Mouse (Mus musculus) intestine, embryonic 15.5 days (tissue): Measurements from ENCODE around the gene Fchsd2. TPM values are rescaled to one million over a fixed set of nuclear protein-coding genes. Genes with fewer than 3 reads are reported as not detected.
A peak's percentile ranks its signal among the peaks of the same experiment; 100 is the strongest.

Experiments used
- ATAC-seq: fragments of 200-750 bp; cut with Nextera tagmentation; 2 replicates; pipeline ENCODE4 v1.8.0; 2017; ENCODE audit warnings: moderate TSS enrichment, moderate library complexity
- H3K27ac ChIP-seq: fragments of 300-500 bp; sonication (generic); 2 replicates; pipeline ENCODE4 v1.5.1; 2015; ENCODE audit warnings: mild to moderate bottlenecking, inconsistent platforms
- H3K27me3 ChIP-seq: fragments of 300-500 bp; sonication (generic); replicated peaks from 2 replicates; pipeline ENCODE4 v1.6.1; 2015; ENCODE audit warnings: inconsistent platforms
- H3K36me3 ChIP-seq: fragments of 300-500 bp; sonication (generic); 2 replicates; pipeline ENCODE4 v1.6.1; 2015; ENCODE audit warnings: inconsistent platforms
- H3K4me1 ChIP-seq: fragments of 300-500 bp; sonication (generic); replicated peaks from 2 replicates; pipeline ENCODE4 v1.6.1; 2015; ENCODE audit warnings: inconsistent platforms
- H3K4me2 ChIP-seq: fragments of 300-500 bp; sonication (generic); replicated peaks from 2 replicates; pipeline ENCODE4 v1.6.1; 2015; ENCODE audit warnings: mild to moderate bottlenecking, inconsistent platforms
- H3K4me3 ChIP-seq: fragments of 300-500 bp; sonication (generic); replicated peaks from 2 replicates; pipeline ENCODE4 v1.5.1; 2015; ENCODE audit warnings: inconsistent platforms
- H3K9ac ChIP-seq: fragments of 300-500 bp; sonication (generic); 2 replicates; pipeline ENCODE4 v1.6.1; 2015; ENCODE audit warnings: inconsistent platforms
- H3K9me3 ChIP-seq: fragments of 300-500 bp; sonication (generic); 2 replicates; pipeline ENCODE4 v1.6.1; 2016; ENCODE audit warnings: inconsistent platforms
- WGBS: fragments of 180-500 bp; shearing (Covaris S2); methylation state at CpG from one replicate; pipeline ENCODE4 v1.1.7; 2015; 5-methylcytosine and 5-hydroxymethylcytosine counted together
- polyA plus RNA-seq: library from polyadenylated mRNA; unstranded; fragments of >200 nt; fragmentation: Nextera tagmentation; extraction: Ambion mirVana; gene quantifications from 2 replicates; pipeline ENCODE4 v1.2.1, GENCODE M21; 2015

Gene Fchsd2
- 20.3 and 21.0 TPM in 2 replicates for polyA plus RNA-seq

DNA sequence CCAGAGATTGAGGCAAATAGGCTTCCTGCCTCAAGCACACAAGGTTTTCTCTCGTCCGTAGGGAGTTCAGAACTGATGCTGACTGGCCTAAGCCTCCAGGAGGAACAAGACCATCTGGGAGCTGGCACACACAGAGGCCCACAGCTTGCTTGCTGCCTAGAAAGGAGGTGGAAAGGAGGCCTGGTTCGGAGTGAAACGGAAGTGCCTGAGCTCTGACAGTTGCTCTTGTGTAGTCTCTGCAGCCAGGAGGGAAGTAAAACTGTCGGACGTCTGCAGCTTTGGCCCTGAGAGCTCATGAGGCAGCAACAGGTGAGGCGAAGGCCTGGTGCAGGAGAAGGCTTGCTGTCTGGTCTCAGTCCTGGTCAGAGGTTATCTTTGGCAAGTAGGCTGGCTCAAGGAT is at the start of gene Fchsd2:
Gene Fchsd2, plus strand, starts transcription at position 246 of the 400 bp plus-strand sequence.
- Histone ChIP-seq H3K36me3 (no peaks in the 10 kb centered on the region), H3K4me2 (no peak within 1 kb of the TSS), H3K27ac (no peak within 1 kb of the TSS), H3K9me3 (no peaks in the 10 kb centered on the region), H3K4me1 (0 out of 2 replicates have a peak, but pooled peaks cover 11% of the 10 kb centered on the region), H3K4me3 (no peak within 1 kb of the TSS), H3K27me3 (no peaks in the 10 kb centered on the region), H3K9ac (no peak within 1 kb of the TSS)
- ATAC-seq: no peak
- 61% methylated on average over 7 of the region's 7 CpGs for WGBS

DNA sequence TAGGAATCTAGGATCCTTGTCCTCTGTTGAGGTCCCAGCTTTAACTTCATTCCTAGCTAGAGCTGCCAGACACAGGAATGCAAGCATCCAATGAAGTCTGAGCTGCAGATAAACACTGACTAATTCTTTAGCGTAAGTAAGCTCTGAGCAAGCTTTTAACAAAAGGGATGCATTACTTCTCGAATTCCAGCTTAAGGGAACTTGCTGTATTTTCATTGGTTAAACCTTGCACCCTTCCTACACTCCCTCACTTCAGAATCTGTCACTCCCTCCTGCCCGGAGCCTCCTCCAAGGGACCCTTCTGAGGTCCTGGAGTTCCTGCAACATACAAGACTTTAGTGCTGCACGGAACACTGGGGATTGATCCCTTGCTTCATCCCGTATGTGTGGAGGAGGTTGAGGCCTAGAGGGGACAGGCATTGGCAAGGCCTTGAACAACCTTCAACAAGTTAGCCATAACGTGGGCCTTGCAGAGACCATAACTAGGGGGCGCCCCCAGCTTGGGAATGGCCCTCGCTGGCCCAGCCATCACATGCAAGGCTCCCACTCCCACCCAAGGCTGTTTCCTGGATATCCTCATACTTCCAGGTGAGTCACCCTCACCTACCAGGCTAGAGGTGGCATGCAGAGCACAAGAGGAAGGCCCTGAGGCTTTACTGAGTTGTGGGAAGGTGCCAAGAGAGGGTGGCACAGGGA is 48.7 kb upstream of the Fchsd2 start:
- Histone ChIP-seq H3K4me2 (no peak overlapping the region), H3K9ac (no peak overlapping the region), H3K36me3 (no peaks in the 10 kb centered on the region), H3K4me1 (peaks cover 16% of the 10 kb centered on the region), H3K27me3 (no peaks in the 10 kb centered on the region), H3K9me3 (no peaks in the 10 kb centered on the region), H3K4me3 (no peak overlapping the region), H3K27ac (no peak overlapping the region)
- WGBS: 56% methylated on average over 8 of the region's 8 CpGs
- ATAC-seq: no peak

DNA sequence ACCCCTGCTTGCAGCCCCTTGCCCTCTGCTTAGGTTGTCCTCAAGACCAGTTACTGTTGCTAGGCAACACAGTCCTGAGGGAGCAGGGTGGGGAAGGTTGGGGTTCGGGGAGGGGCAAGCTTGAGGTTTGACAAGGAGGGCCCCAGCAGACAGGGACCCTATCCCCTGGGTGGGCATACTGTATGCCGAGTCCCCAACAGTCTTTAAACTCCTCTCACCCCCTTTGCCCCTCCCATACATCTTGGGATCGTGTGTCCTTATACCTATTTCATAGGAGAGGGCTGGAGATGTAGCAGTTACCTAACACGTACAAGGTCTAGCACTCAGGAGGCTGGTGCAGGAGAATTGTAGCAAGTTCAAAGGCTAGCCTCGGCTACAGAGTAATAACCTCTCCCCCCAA is 44.4 kb upstream of the Fchsd2 start:
- WGBS: 65% methylated on average over 5 of the region's 5 CpGs
- peaks cover 10% of the 10 kb centered on the region for H3K4me1 ChIP-seq
- no peak overlapping the region for H3K4me2 ChIP-seq
- H3K9ac ChIP-seq: no peak overlapping the region
- no peaks in the 10 kb centered on the region for H3K9me3 ChIP-seq
- no peak for ATAC-seq
- H3K27ac ChIP-seq: no peak overlapping the region
- no peak overlapping the region for H3K4me3 ChIP-seq
- H3K36me3 ChIP-seq: no peaks in the 10 kb centered on the region
- H3K27me3 ChIP-seq: no peaks in the 10 kb centered on the region

- H3K27ac ChIP-seq: no peak overlapping the region
- no peak overlapping the region for H3K4me2 ChIP-seq
- ATAC-seq: no peak
- WGBS: 76% methylated on average over 7 of the region's 7 CpGs
- H3K36me3 ChIP-seq: no peaks in the 10 kb centered on the region
- peaks cover 10% of the 10 kb centered on the region; the same call in 1 of the 2 replicates for H3K4me1 ChIP-seq
- no peaks in the 10 kb centered on the region for H3K27me3 ChIP-seq
- no peaks in the 10 kb centered on the region for H3K9me3 ChIP-seq
- no peak overlapping the region for H3K9ac ChIP-seq
- no peak overlapping the region for H3K4me3 ChIP-seq
Measured at GRCm38 (mm10) chr7:101049326-101050087, 43.2 kb upstream of the Fchsd2 start.

GRCm38 (mm10) chr7:101050724-101051550 is 41.7 kb upstream of the Fchsd2 start:
- Histone ChIP-seq H3K4me2 (no peak overlapping the region), H3K4me1 (peaks cover 10% of the 10 kb centered on the region; the same call in 1 of the 2 replicates), H3K9ac (no peak overlapping the region), H3K27ac (no peak overlapping the region), H3K4me3 (no peak overlapping the region), H3K27me3 (no peaks in the 10 kb centered on the region), H3K9me3 (no peaks in the 10 kb centered on the region), H3K36me3 (no peaks in the 10 kb centered on the region)
- peak; percentile 34; the same call in 1 of the 2 replicates for ATAC-seq
- WGBS: 67% methylated on average over 13 of the region's 13 CpGs

DNA sequence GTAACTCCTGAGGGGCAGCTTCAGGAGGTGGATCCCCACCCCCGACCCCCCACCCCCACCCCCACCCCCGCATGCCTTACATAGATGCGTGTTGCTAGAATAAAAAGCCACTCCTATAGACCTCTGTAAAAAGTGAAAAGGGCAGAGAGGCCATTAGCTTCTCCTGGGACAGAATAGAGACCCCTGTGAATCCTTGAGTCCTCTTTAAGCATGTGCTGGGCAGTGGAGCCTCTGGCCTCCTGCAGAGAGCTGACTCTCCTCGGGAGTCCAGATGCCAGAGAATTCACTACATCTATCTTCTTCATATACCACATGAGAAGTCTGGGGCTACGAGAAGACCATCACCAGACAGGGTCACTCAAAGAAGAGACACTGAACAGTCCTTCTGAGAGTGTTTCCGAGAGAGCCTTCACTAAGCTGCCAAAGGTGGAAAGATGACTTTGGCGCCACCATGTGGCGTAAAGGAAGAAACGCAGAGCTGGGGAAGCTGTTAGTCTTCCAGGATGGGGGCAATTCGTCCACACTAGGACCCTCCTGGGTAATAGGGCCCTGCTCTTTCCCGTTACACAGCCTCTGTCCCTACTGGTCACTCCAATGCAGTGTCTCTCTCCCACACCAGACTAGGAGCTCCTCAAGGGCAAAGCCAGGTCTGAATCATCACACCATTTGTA is 41.0 kb upstream of the Fchsd2 start:
- Histone ChIP-seq H3K4me1 (peaks cover 10% of the 10 kb centered on the region; the same call in 1 of the 2 replicates), H3K27ac (no peak overlapping the region), H3K9me3 (no peaks in the 10 kb centered on the region), H3K9ac (no peak overlapping the region), H3K4me2 (no peak overlapping the region), H3K36me3 (no peaks in the 10 kb centered on the region), H3K27me3 (no peaks in the 10 kb centered on the region), H3K4me3 (no peak overlapping the region)
- 19% methylated on average over 11 of the region's 11 CpGs for WGBS
- peak; percentile 72 for ATAC-seq

DNA sequence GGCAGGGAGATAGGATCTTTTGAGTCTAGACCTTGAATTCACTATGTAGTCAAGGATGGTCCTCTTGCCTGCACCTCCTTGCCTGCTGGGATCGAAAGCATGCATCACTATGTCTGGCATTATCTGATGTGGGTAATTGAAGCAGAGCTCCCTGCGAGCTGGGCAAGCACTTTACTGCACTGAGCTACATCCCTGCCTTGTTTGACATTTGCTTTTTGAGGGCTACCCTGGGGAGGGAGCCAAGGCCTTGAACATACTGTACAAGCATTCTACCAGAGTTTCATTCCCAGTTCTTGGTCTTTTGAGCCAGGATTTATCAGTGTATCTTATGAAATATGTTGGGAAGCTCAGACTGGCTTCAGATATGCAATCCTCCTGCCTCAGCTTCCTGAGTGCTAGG is 39.5 kb upstream of the Fchsd2 start:
- 73% methylated on average over 2 of the region's 2 CpGs for WGBS
- H3K4me3 ChIP-seq: no peak overlapping the region
- H3K27me3 ChIP-seq: no peaks in the 10 kb centered on the region
- no peak overlapping the region for H3K9ac ChIP-seq
- peaks cover 10% of the 10 kb centered on the region; the same call in 1 of the 2 replicates for H3K4me1 ChIP-seq
- H3K36me3 ChIP-seq: no peaks in the 10 kb centered on the region
- H3K27ac ChIP-seq: no peak overlapping the region
- ATAC-seq: no peak
- no peak overlapping the region for H3K4me2 ChIP-seq
- H3K9me3 ChIP-seq: no peaks in the 10 kb centered on the region

DNA sequence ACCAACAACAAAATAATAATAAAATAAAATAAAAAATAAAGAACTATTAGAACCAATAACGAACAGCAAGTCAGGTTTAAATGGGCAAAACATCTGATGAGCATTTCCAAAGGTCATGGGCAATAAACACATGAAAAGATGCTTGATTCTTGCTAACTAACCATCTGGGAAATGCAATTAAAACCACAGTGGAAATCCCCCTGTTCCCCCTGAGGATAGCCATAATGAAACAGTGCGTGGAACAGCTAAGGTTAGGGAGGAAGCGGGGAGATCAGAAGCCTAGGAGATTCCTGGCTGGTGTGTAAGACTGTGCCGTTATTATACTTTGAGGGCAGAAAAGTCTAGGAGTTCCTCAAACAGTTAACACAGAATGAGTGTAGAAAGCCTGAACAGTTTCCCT is 35.4 kb upstream of the Fchsd2 start:
- H3K36me3 ChIP-seq: no peaks in the 10 kb centered on the region
- H3K9me3 ChIP-seq: no peaks in the 10 kb centered on the region
- no peak overlapping the region for H3K9ac ChIP-seq
- no peak overlapping the region for H3K4me3 ChIP-seq
- 67% methylated on average over 4 of the region's 4 CpGs for WGBS
- no peaks in the 10 kb centered on the region for H3K27me3 ChIP-seq
- H3K4me2 ChIP-seq: no peak overlapping the region
- ATAC-seq: no peak
- peaks cover 3% of the 10 kb centered on the region for H3K4me1 ChIP-seq
- no peak overlapping the region for H3K27ac ChIP-seq

GRCm38 (mm10) chr7:101059188-101059587 is 33.5 kb upstream of the Fchsd2 start:
- WGBS: 87% methylated on average over 5 of the region's 5 CpGs
- Histone ChIP-seq H3K27me3 (no peaks in the 10 kb centered on the region), H3K4me2 (no peak overlapping the region), H3K9me3 (no peaks in the 10 kb centered on the region), H3K4me3 (no peak overlapping the region), H3K4me1 (peaks cover 5% of the 10 kb centered on the region), H3K36me3 (no peaks in the 10 kb centered on the region), H3K9ac (no peak overlapping the region), H3K27ac (no peak overlapping the region)
- no peak for ATAC-seq

DNA sequence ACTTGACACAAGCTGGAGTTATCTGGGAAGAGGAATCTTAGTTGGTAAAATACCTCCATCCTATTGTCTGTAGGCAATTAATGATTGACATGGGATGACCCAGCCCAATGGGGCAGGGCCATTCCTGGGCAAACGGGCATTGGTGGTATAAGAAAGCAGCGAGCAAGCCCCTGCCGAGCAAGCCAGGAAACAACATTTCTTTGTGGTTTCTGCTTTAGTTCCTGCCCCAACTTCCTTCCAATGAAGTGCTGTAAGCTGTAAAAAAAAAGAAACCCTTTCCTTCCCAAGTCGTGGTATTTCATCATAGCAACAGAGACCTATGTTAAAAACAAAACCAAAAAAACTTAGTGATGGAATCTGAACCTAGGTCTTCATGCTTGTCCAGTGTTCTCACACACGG is 32.2 kb upstream of the Fchsd2 start:
- no peaks in the 10 kb centered on the region for H3K27me3 ChIP-seq
- no peak for ATAC-seq
- no peak overlapping the region for H3K27ac ChIP-seq
- no peaks in the 10 kb centered on the region for H3K36me3 ChIP-seq
- H3K9me3 ChIP-seq: no peaks in the 10 kb centered on the region
- no peak overlapping the region for H3K4me2 ChIP-seq
- H3K4me1 ChIP-seq: peaks cover 8% of the 10 kb centered on the region
- H3K9ac ChIP-seq: no peak overlapping the region
- 61% methylated on average over 5 of the region's 5 CpGs for WGBS
- no peak overlapping the region for H3K4me3 ChIP-seq

- H3K4me2 ChIP-seq: peak overlapping the region; percentile 48
- H3K9me3 ChIP-seq: no peaks in the 10 kb centered on the region
- no peaks in the 10 kb centered on the region for H3K27me3 ChIP-seq
- ATAC-seq: no peak
- no peak overlapping the region for H3K9ac ChIP-seq
- H3K36me3 ChIP-seq: no peaks in the 10 kb centered on the region
- H3K4me3 ChIP-seq: no peak overlapping the region
- peaks cover 10% of the 10 kb centered on the region for H3K4me1 ChIP-seq
- 7% methylated on average over 17 of the region's 17 CpGs for WGBS
- H3K27ac ChIP-seq: no peak overlapping the region
Measured at GRCm38 (mm10) chr7:101061381-101061780, 31.3 kb upstream of the Fchsd2 start.

- no peaks in the 10 kb centered on the region for H3K36me3 ChIP-seq
- H3K4me2 ChIP-seq: no peak overlapping the region
- H3K9me3 ChIP-seq: no peaks in the 10 kb centered on the region
- no peaks in the 10 kb centered on the region for H3K27me3 ChIP-seq
- WGBS: 83% methylated on average over 6 of the region's 6 CpGs
- H3K9ac ChIP-seq: no peak overlapping the region
- no peak for ATAC-seq
- no peak overlapping the region for H3K27ac ChIP-seq
- no peak overlapping the region for H3K4me3 ChIP-seq
- H3K4me1 ChIP-seq: peaks cover 16% of the 10 kb centered on the region
Measured at GRCm38 (mm10) chr7:101062246-101062645, 30.4 kb upstream of the Fchsd2 start.
